24 mouse cellular contexts compared by ENCODE assay signal in genomic region chr13:49845663-49846062, GRCm38 (mm10). TPM values are rescaled to one million over a fixed set of nuclear protein-coding genes. Genes with fewer than 3 reads are reported as not detected.
"Had no signal": no experiment of that assay in that cellular context is flagged by ENCODE, and none has a peak within 500 bp of the region (broad histone marks: within the 10 kb centered on the region; RNA-seq: fewer than 3 reads in every experiment).

No protein-coding gene starts in this region.

- H3K4me2 ChIP-seq: lung, embryonic 15.5 days; midbrain, embryonic 12.5 days; neural tube, embryonic 12.5 days; stomach, embryonic 15.5 days had no signal

- H3K36me3 ChIP-seq: lung, embryonic 15.5 days; midbrain, embryonic 10.5 days; midbrain, embryonic 12.5 days; neural tube, embryonic 12.5 days; stomach, embryonic 15.5 days had no signal

- H3K4me3 ChIP-seq: lung, embryonic 15.5 days; midbrain, embryonic 10.5 days; midbrain, embryonic 12.5 days; myocyte; neural tube, embryonic 12.5 days; stomach, embryonic 15.5 days had no signal

- ATAC-seq: lung, postnatal 0 days; midbrain, embryonic 16.5 days had no signal

- H3K27ac ChIP-seq: liver, embryonic 14.5 days; lung, embryonic 15.5 days; midbrain, embryonic 10.5 days; midbrain, embryonic 12.5 days; neural tube, embryonic 12.5 days; stomach, embryonic 15.5 days; stomach, postnatal 0 days had no signal

- H3K4me1 ChIP-seq: lung, embryonic 15.5 days; midbrain, embryonic 10.5 days; midbrain, embryonic 12.5 days; neural tube, embryonic 12.5 days; stomach, embryonic 15.5 days had no signal

- H3K9me3 ChIP-seq: lung, embryonic 15.5 days; stomach, embryonic 15.5 days had no signal

- H3K9ac ChIP-seq: liver, embryonic 14.5 days; lung, embryonic 15.5 days; midbrain, embryonic 12.5 days; neural tube, embryonic 12.5 days; stomach, embryonic 15.5 days had no signal

- H3K27me3 ChIP-seq: lung, embryonic 15.5 days; midbrain, embryonic 12.5 days; neural tube, embryonic 12.5 days; stomach, embryonic 15.5 days had no signal

- DNase-seq: lung, adult 2 months; lung, postnatal 4 days; midbrain, embryonic 14.5 days; right cerebral cortex, postnatal 14 days; thymus, adult 2 months; thymus, postnatal 25 days; thymus, postnatal 4 days had no signal

RNA-seq across cellular contexts. Expression of gene Gm30302, which starts 46.9 kb away (rescaled TPM):
- total RNA-seq: megakaryocyte, adult 5-6 weeks; megakaryocyte-erythroid progenitor cell, adult 5-6 weeks; neutrophil, adult 5-6 weeks had no signal
- polyA plus RNA-seq: liver, embryonic 14.5 days; liver, embryonic 16.5 days; lung, adult 2 months; lung, embryonic 15.5 days; lung, postnatal 0 days; midbrain, embryonic 10.5 days; midbrain, embryonic 12.5 days; midbrain, embryonic 14.5 days; midbrain, embryonic 16.5 days; myocyte; neural tube, embryonic 14.5 days; spleen, adult 2 months; stomach, embryonic 15.5 days; stomach, postnatal 0 days; thymus, adult 2 months; urinary bladder, adult 2 months had no signal
